In the genomic region with DNA sequence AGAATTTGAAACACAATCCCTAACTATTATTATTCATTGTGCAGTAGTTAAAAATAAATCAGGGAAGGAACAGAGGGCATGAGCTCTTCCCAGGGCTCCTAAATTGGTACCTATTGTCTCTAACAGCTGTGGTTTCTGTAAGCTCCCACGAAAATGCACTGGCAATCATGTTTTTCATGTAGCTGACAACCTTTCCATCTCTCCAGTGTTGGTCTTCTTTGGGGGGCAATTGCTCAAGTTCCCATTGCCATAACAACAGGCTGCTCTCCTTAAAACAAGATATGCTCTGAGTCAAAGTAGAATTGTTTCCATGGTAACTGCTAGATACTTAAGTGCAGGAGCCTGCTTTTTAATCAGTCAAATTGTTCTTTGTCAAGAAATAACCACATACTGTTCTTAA, we compare ENCODE assay signal across 15 mouse cellular contexts.
A peak's percentile ranks its signal among the peaks of the same experiment; 100 is the strongest.
DNase-seq lines count a peak whose midpoint lies in the region; ATAC-seq and TF ChIP-seq lines count a peak whose summit lies in the region.
"Had no signal": no experiment of that assay in that cellular context is flagged by ENCODE, and none has a peak within 500 bp of the region (broad histone marks: within the 10 kb centered on the region; RNA-seq: fewer than 3 reads in every experiment).

No protein-coding gene starts in this region.

- no peak overlapping the region for H3K4me3 ChIP-seq in left cerebral cortex, adult 2 months
- H3K4me3 ChIP-seq in forebrain, embryonic 12.5 days (replicated peaks), result no peak overlapping the region
- H3K4me3 ChIP-seq in neural tube, embryonic 15.5 days (replicated peaks), result no peak overlapping the region
- H3K4me3 ChIP-seq: heart, embryonic 13.5 days; hindbrain, embryonic 10.5 days; liver, embryonic 13.5 days had no signal

- intact Hi-C loops in left cerebral cortex, adult 2 months (cut with DNase I), result loop anchor here (2.0 to 5.0 kb wide), 3 partner anchors 125 to 340 kb away; no protein-coding TSS in a partner anchor

- WGBS in forebrain, embryonic 12.5 days, result 9% methylated on average over 1 of the region's 1 CpGs
- WGBS in neural tube, embryonic 15.5 days, result 10% methylated on average over 1 of the region's 1 CpGs

- H3K36me3 ChIP-seq in forebrain, embryonic 12.5 days (replicated peaks), result no peaks in the 10 kb centered on the region
- H3K36me3 ChIP-seq in neural tube, embryonic 15.5 days, result no peaks in the 10 kb centered on the region
- H3K36me3 ChIP-seq: heart, embryonic 13.5 days; hindbrain, embryonic 10.5 days; liver, embryonic 13.5 days had no signal

- DNase-seq in left cerebral cortex, adult 2 months (ENCODE audit: extremely low spot score in 1 of 2, low spot score in 2 of 2), result peak in 1 of 2 experiments; percentile 20
- DNase-seq in left cerebral cortex, adult 11 months (ENCODE audit: low spot score), result no peak
- DNase-seq in layer of hippocampus, adult 9-10 months (ENCODE audit: low spot score), result peak; percentile 26
- no peak for DNase-seq in adrenal gland, adult 8-10 months
- no peak for DNase-seq in gastrocnemius, postnatal 10 days
- DNase-seq: adrenal gland, adult 2 months; cerebellum, adult 9-11 months; kidney, adult 18-20 months; kidney, postnatal 14 days; liver, embryonic 13.5 days; right cerebral cortex, postnatal 25 days had no signal

- no peak overlapping the region for H3K4me2 ChIP-seq in forebrain, embryonic 12.5 days
- H3K4me2 ChIP-seq in neural tube, embryonic 15.5 days, result no peak overlapping the region
- H3K4me2 ChIP-seq: heart, embryonic 13.5 days; liver, embryonic 13.5 days had no signal

- peak; percentile 64; the same call in 1 of the 2 replicates for ATAC-seq in forebrain, embryonic 12.5 days (ENCODE audit: low FRiP score)
- ATAC-seq in neural tube, embryonic 15.5 days (ENCODE audit: low FRiP score), result peak; percentile 48; the same call in 1 of the 2 replicates

- H3K27ac ChIP-seq in left cerebral cortex, adult 2 months, result peak overlapping the region; percentile 86
- no peak overlapping the region for H3K27ac ChIP-seq in forebrain, embryonic 12.5 days
- H3K27ac ChIP-seq in neural tube, embryonic 15.5 days (replicated peaks), result no peak overlapping the region
- H3K27ac ChIP-seq: heart, embryonic 13.5 days; hindbrain, embryonic 10.5 days; liver, embryonic 13.5 days had no signal

- no peak for TF ChIP-seq CTCF in left cerebral cortex, adult 2 months (IDR thresholded peaks at IDR 0.05)

- H3K9ac ChIP-seq in forebrain, embryonic 12.5 days, result no peak overlapping the region
- no peak overlapping the region for H3K9ac ChIP-seq in neural tube, embryonic 15.5 days (replicated peaks)
- H3K9ac ChIP-seq: heart, embryonic 13.5 days; liver, embryonic 13.5 days had no signal

- no peaks in the 10 kb centered on the region for H3K27me3 ChIP-seq in forebrain, embryonic 12.5 days
- no peaks in the 10 kb centered on the region for H3K27me3 ChIP-seq in neural tube, embryonic 15.5 days (replicated peaks)
- H3K27me3 ChIP-seq: heart, embryonic 13.5 days; liver, embryonic 13.5 days had no signal

- H3K4me1 ChIP-seq in forebrain, embryonic 12.5 days, result peaks cover 7% of the 10 kb centered on the region; the same call in 1 of the 2 replicates
- H3K4me1 ChIP-seq in neural tube, embryonic 15.5 days, result peaks cover 3% of the 10 kb centered on the region; the same call in 1 of the 2 replicates
- H3K4me1 ChIP-seq: heart, embryonic 13.5 days; liver, embryonic 13.5 days had no signal

- H3K9me3 ChIP-seq in forebrain, embryonic 12.5 days, result no peaks in the 10 kb centered on the region
- H3K9me3 ChIP-seq in neural tube, embryonic 15.5 days (replicated peaks), result no peaks in the 10 kb centered on the region
- H3K9me3 ChIP-seq: heart, embryonic 13.5 days; hindbrain, embryonic 10.5 days; liver, embryonic 13.5 days had no signal
